Mouse (Mus musculus) gonadal fat pad, adult 2 months (tissue): Measurements from ENCODE around the gene Xpo6. TPM values are rescaled to one million over a fixed set of nuclear protein-coding genes. Genes with fewer than 3 reads are reported as not detected.

ENCODE experiments used
- DNase-seq: peaks from one replicate; pipeline ENCODE4 v3.0.0-alpha.2; 2012; ENCODE audit warnings: low read depth
- polyA plus RNA-seq: library from polyadenylated mRNA; depleted of rRNA; stranded (reverse); fragments of >200 nt; gene quantifications from 2 replicates; pipeline ENCODE4 v1.2.3, GENCODE M21; 2012

Xpo6 gene
- polyA plus RNA-seq, 1 experiment = 133 TPM

DNA sequence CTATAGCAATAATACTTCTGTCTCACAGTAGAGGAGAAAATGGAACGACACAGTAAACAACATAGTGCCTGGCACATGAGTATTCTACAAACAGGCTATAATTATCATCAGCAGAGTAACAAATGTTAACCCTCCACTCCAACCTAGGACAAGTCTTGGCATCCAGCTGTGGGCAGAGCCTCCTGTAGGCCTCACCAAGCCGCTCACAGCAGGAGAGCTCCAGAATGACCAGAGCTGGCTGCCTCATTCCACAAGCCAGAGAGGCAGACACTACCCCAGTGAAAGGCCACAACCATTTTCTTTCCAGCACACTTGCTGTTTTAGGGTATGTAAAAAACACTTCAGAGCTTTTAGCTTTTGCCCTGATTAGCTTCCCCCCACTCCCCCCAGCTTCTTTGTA is 72.6 kb downstream of the Xpo6 start:
- no peak for DNase-seq

DNA sequence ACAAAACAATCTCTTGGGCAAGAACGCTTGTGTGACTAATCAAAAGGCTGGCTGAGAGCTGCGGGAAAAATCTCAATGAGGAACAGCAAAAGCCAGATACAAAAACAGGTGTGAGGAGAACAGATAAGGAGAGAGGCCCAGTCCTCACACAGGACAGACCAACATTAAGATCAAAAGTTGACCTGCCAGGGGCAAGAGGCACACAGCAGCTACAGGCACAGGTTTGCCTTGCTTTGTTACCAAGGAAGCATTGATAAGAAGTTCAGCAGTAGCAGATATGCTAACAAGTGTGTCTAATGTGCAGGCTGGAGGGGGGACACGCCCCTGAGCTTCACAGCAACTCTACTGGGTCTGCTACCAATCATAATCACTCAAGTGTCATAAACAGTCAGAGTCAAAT is 73.8 kb downstream of the Xpo6 start:
- no peak for DNase-seq

DNA sequence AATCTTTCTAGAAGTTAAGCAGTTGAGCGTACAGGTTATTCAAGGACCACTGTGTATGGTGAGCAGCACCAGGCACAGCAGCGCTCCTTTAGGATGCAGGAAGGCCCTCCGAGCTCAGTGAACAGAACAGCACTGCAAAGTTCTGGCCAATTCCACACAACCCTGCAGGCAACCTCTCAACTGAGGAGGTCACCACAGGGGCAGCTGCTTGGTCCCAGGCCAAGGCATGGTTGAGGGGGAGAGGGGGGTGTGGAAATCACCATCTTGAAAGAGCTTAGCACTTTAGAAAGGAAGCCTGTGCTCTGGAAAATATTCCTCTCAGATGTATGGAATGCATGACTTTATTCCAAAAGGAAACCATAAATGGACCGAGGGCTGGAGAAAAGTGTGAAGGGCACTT is 78.8 kb downstream of the Xpo6 start:
- no peak for DNase-seq

DNA sequence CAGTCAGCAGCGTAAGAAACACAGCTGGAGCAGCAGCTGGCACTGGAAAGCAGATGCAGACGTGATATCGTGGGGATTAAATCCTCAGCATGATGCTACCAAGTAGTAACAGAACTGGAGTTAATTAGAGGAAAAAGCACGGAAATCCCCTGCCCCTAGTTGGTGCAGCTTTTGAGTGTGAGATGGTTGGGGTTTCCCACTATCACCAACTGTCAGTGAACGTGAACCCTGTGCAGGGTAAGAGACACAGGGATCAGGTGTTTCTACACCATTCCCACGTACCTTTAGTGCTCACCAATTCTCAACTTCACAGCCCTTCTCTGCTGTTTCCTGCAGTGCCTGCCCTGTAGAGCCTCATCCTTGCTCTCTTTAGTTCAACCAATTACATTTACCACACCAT is 80.5 kb downstream of the Xpo6 start:
- DNase-seq = no peak

DNA sequence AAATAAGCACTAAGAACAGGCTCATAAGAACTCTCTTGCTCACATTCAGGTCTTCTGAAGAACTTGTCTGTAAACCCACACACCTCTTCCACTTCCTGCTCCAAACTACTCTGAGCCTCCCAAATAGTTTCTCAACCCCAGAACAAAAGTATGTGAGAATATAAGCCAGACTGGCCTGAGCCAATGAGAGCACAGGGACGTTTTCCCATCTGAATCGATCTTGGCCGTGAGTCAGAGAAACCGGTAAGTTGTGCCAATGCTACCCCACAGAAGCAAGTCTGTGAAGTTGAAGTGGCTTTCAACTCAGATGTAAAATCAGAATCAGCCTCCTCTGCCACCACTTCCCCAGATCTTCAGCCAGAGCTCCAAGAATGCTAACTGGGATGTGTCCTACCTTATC is 87.0 kb downstream of the Xpo6 start:
- no peak for DNase-seq

DNA sequence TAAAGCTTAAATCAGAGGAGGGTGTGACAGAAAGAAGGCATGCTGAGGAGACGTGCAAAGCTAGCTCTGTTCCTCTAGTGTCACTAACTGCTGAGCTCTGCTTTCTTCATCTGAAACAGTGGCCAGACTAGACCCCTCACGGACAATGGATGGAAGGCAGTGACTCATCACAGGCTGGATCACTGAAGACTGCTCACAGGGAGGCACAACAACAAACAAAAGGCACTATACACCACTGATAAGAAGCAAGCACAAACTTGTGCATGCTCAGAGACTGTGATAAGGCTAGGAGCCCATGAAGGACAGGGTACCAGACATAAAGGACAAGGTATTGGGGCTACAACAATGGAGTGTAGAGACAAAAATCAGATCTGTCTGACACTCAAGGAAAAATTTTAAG is 89.1 kb downstream of the Xpo6 start:
- DNase-seq = no peak

DNA sequence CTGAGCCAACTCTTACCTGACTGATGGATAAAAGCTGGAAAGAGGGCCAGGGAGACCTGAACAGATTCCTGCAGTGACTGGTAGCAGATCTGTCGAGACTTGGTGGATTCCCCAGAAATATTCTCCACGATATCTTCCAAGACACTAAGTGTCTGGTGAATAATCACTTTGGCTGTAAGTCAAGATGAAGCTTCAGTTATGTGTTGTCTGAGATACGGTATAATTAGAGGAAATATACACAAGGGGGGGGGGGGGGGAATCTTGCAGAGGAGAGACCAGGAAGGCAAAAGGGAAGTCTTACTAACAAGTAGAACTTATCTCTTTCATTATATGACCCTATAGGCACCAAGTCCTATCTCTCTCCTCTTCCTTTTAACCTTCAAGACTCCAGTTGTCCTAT is 90.4 kb downstream of the Xpo6 start:
- DNase-seq = no peak

DNA sequence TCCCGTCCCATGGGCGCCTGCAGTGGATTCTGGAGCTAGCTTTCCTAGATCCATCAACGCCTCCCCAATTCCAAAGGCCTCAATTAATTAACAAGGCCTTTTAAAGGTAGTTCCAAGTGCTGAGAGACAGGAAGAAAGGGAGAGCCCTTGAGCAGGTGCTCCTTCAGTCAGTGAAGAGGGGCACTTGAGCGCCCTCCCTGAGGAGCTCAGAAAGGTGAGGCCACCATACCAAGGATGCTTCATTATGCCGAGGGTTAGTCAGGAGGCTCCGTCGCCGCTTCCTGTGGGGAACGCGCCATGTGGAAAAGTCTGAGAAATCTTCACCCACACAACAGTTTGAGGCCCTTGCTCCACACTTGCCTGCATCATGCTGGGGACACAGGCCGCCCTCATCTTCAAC is 99.9 kb downstream of the Xpo6 start:
- no peak for DNase-seq

DNA sequence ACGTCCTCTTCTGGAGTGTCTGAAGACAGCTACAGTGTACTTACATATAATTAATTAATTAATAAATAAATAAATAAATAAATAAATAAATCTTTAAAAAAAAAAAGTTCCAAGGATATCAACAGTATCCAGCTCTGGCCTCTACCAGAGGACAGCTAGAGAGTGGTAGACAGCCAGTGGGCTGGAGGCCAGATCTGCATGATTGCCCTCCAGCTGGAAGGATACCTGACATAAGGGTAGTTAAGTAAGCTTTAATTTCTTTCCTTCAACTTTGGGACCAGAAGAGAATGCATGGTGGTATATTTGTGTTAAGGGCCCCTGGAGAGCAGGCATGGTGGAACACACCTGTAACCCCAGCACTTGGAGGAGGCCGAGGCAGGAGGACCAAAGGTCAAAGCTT is 100.5 kb downstream of the Xpo6 start:
- no peak for DNase-seq

DNA sequence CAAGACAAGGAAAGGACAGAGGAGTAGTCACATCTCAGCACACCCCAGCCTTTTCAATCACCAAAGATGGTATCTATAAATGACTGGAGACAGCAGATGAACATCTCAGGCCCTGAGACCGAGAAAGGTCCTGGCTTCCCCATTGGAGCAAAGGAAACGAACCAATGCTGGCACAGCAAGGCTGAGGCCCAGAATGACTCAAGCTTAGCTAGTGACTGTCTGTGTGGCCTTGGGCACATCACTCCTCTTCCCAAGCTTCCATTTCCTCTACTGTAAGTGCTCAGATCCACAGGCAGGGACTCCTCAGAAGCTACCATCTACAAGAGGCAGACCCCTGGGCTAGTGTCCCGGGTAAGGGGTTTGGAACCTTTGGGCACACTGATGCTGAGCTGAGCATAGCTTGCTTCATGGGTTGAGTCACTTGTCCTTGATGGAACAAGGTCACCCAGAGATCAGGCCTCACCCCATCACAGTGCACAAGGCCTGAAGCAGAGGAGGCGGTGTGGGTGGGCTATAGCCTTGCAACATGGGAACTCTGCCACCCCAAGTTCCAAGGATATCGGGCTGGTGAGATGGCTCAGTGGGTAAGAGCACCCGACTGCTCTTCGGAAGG is 101.0 kb downstream of the Xpo6 start:
- no peak for DNase-seq

DNA sequence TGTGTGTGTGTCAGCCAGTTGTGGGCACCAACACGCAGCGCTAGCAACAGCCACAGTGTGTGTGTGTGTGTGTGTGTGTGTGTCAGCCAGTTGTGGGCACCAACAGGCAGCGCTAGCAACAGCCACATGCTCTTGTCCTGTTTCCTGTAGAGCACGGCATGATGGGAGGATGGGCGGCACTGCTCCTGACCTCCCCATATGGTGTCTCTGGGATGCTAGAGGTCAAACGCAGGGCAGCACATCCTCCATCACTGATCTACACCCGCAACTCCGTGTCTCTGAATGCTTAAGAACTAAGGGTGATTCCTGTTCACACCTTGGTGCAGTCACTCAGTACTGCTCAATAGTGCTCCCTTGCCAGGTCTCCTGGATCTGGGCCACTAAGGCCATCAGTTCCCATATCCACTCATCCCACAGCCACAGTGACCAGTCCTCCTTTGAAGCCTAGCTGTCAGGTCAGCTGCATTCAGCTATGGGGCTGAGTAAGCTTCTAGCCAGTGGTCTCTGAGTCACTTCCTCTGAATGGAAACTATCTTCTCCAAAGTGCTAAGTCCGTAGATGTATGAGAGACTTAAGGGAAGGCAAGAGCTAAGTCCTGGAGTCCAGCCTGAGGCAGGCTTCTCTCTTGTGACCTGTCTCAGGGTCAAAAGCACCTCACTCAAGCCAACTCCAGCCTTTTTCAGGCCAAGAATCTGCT is 102.9 kb downstream of the Xpo6 start:
- DNase-seq = no peak

DNA sequence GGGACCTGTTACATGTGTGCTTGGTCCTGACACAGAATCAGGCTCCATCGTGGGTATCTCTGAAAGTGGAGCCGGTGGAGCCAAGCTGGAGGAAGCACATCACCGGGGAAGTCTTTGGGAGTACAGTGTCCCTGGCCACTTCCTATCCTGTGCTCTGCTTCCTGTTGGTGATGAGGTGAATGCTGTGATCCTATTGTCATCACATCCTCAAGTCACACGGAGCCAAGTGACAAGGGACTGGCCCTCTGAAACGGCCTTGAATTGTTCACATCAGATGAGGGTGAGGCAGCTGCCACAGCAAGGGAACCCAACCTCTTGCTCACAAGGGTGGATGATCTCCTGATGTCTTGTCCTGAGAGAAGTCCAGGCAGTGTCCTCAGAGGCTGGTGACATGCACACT is 103.7 kb downstream of the Xpo6 start:
- no peak for DNase-seq

DNA sequence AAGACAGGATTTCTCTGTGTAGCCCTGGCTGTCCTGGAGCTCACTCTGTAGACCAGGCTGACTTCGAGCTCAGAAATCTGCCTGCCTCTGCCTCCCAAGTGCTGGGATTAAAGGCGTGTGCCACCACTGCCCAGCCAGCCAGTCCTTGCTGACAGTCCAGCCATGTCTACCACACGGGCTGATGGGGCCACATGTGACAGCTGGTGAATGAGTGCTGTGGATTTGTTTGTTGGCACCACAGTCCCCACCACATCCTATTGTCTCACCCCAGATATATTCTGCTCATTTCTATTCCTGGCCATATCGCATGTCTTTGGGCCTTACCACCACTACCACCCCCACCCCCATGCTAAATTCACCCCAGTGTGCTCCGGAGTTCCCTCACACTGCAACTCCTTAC is 105.6 kb downstream of the Xpo6 start:
- DNase-seq = no peak

DNA sequence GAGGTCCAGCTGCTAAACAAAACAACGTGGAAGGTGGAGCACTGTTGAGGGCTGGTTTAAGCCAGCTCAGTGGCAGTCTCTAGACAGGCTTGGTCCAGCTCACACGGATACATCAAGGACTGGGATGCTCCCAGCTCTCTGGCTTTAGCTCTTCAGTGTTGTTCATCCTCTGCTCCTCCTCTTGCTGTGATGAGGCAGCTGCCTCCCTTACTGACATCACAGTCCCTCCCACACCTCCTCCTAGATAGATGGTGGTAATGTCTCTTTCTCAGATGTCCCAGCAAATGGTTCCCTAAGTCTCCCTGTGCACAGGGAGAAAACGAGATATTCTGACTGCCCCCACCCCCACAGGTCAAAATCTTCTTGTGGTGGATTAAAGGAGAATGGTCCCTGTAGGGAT is 107.1 kb downstream of the Xpo6 start:
- DNase-seq = no peak

DNA sequence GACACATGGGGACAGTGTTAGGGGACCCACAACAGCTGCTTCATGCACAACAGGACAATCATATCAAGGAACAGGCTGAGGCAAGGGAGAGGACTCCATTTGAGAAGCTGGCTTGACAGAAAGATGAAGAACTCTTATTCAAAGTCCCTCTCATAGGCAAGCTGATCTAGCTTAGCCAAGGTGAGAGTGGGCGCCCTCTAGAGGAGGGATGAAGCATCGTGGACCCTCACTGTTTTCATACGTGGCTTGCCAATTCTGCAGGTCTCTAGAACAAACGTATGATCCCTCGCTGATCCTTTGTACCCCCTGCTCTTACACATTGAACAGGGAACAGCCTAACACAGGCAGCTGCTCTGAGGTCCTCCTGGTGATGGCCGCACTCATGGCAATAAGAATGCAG is 110.5 kb downstream of the Xpo6 start:
- no peak for DNase-seq

DNA sequence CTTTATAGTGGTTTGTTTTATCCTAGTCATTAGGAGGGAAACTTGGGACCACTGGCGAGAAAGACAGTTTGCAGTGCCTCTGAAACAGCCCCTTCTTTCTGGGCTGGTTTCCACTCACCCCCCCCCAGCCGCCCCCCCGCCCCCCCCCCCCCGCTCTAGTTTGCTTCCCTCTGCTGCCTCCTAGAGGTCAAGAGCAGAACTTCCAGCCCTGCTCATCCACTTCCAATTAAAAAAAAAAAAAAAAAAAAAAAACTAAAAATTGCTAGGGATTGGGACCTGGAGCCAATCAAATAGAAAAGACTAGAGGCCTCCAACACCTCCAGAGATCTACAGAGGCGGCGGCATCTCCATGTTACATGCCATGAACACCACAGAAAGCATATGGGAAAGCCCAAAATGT is 112.1 kb downstream of the Xpo6 start:
- no peak for DNase-seq

DNA sequence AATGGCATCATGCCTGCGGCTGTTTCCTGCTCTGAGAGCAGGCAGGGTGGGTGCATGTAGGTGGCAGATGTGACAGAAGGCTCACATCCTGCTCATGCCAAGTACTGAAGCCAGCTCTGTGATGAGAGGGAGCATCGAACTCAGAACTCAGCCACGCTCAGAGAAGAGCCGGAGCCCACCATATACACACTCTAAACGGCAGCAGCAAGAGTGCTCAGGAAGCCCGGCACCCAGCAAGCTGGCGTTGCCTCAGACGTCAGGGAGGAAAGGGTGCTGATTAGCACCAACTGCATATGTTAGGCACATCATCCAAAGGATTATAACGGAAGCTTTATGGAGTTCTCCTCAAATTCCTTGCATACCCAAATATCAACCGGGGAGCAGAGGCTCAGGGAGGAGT is 112.7 kb downstream of the Xpo6 start:
- no peak for DNase-seq

DNA sequence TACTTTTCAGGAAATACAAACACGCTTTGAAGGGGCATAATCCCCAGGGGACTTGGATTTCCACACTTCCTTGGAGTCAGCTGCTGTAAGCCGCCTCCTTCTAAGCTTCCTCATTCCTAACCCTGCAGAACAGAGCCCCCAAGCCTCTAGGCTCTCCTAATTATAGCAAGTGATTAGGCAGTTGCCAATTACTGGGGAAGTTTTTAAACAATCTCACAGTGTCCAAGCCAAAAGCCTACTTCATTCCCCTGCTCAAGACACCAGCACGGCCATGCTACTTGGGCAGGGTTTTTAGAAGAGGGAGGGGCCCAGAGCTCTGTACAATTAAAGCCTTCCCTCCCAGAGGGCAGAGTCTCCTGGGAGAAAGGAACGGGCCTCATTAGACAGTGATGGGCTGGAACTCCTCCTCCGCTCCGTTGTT is 114.0 kb downstream of the Xpo6 start:
- no peak for DNase-seq

DNA sequence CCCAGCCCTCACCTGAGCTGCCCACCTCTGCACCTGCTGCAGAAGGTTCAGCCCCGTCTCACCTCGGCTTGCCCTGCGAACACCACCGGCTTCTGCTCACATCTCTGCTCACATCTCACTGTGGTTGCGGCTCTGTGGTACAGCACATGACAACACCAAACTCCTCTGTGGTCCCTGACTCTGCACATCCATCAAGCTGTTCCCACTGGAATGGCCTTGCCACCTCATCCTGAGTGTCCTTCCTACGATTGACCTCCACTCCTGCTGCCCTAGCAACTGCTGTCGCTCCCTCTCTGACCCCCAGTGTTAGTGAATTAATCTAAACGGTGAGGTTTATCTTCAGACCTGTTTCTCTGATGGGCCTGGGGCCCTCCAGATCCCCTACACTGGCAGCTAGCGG is 115.1 kb downstream of the Xpo6 start:
- DNase-seq = no peak

DNA sequence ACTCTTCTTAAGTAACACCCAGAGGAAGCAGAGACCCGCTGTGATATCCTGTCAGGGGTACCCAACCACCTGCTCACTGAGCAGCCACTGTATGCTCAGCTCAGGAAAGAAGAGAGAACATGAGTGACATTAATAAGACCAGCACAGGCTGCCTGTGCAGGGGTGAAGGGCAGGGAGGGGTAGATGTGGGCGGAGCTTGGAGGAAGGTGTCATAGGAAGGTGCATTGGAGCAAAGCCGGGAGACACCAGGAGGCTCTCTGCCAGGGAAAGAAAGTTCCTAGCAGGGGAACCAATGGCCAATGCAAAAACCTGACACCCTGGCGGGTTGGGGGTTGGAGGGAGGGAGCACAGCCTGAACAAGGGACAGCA is 116.3 kb downstream of the Xpo6 start:
- no peak for DNase-seq

DNA sequence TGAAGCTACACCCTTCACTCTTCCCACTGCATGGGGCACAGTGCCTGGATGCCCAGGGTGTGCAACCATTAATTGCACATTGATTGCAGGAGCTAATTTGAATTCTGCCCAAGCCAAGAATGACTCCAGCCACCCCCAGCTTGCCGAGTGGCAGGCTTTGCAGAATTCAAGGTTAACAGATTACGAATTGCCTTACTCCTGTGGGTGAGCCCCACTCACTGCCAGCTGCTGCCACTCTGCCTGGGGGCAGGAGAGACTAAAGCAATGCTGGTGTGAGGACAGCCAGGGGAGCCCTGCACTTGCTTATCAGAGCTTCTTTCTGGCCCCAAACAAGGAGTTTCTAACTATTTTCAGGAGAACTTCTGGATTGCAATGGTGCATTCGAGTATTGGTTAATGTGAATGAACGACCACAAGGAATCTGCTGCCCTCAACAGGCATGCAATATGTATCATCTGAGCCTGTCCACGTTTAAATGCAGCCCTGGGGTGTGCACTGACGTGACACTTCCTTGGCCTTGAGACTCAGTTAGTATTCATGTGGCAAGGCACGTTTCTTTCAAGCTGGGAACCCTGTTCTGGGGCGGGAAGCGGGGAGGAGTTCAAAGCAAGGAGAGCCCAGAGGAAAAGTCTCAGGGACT is 116.8 kb downstream of the Xpo6 start:
- DNase-seq = no peak

DNA sequence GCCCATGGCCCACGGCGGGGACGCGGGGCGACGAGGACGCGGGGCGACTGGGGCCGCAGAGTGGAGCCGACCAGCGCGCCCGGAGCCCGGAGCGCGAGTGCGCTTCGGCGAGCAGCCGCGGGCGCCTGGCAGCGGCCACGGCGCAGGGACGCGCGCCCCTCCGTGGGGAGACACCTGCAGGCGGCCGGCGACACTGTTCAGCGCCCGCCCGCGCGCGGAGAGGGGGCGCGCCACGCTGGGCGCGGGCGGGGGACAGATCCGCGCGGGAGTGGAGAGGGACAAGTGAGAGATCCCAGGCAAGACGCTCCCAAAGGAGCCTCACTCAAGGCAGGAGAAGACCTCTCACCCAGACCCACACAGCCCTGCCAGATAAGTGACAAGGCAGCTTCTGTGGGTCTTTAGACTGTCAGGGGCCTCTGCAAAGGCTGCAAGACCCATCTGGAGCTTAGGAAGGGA is 118.0 kb downstream of the Xpo6 start, which contains the start of gene Gsg1l:
TSS of gene Gsg1l (minus strand) at position 126 of the 456 bp plus-strand sequence.
- no peak for DNase-seq

DNA sequence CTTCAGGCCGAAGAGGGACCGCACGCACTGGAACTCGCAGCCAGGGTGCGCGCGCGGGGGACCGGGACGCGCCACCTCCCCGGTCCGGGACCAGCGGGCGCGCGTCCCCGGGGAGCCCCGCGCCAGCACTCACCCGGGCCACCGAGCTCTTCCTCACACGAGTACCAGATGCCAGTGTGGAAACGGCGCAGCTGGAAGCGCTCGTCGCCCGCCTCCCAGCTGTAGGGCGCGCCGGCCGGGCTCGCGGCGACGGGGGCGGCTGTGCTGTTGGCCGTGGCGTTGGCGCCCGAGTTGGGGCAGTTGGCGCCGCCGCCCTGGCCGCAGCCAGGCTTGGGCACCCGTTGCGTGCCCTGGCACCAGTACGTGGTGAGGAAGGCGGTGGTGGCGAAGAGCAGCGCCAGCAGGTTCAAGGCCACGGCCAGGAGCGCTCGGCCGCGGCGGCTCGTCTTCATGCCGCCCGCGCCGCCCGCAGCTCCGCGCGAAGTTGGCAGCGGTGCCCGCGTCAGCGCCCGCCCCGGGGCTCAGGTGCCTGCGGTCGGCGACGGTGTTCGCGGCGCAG is 118.5 kb downstream of the Xpo6 start:
- no peak for DNase-seq
